Mouse (Mus musculus): ENCODE measurements around the gene P2ry13. TPM values are rescaled to one million over a fixed set of nuclear protein-coding genes. Genes with fewer than 3 reads are reported as not detected.

P2ry13 gene
- total RNA-seq, 2 experiments from 2014 or later = 11.6 to 14.4 TPM

DNA sequence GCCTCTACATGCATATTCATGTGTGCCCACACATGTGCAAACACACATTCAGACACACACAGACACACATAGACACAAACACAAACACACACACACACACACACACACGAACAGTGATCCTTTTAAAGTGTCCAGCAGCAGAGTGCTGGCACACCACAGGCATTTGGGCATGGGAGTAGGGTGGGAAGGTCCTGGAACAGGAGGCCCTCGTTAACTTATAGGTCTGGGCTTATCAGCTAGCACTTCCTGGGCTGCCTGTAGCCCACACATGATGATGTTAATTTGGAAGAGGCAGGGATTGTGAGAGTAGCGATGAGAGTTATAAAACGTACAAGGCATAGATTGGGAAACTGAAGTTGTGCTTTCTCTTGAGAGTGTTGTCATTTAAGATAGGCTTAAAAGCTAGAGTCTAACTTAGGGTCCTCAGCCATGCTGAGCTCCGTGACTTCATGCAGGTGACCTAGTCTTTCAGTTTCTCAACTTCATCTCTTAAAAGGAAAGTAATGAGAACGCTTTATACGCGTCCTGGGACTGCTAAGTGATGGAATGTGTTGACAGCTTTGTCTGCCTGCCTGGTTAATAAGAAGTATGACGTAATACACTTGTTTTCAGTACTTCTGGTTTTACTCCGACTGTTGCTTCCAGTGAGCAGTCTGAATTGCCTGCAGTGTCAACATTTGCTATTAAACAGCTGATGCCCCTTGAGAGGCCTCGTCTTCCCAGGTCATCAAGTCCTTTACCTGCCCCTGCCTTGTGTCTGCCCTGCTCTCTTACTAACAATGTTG lies 5.8 kb downstream of the P2ry13 start:
- intact Hi-C loops (cut with DNase I) = no loop called here
- DNase-seq (ENCODE audit: low spot score in 2 of 2) = no peak

GRCm38 (mm10) chr3:59203802-59204520 lies 6.7 kb downstream of the P2ry13 start:
- intact Hi-C loops (cut with DNase I) = no loop called here

GRCm38 (mm10) chr3:59197329-59197948 lies 13.2 kb downstream of the P2ry13 start:
- no peak for DNase-seq (ENCODE audit: low spot score in 2 of 2)
- intact Hi-C loops (cut with DNase I) = no loop called here

More at GRCm38 (mm10) chr3:59203802-59204520, 6.7 kb downstream of the P2ry13 start:
- no peak for DNase-seq (ENCODE audit: low spot score in 2 of 2)

DNA sequence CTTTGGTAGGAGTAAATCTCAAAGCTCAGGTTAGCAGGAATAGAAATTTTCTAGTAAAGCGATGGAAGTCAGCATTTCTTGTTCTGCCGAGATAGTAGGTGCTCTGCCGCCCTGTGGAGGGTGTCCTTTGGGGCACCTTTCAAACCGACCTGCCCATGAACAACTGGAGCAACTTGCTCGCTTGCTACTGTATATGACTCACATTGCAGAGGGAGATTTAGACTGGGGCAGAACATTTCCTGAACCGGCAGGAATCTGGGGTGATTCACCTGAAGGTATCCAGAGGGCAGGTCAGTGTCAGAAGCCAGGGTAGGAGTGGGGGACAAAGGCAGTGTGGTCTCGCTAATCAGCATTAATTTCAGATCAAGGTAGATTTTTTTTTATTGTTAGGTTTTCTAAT lies 15.7 kb downstream of the P2ry13 start, which contains the start of gene Gpr87:
TSS of gene Gpr87 (minus strand) at position 167 of the 400 bp plus-strand sequence.
- intact Hi-C loops (cut with DNase I) = no loop called here
- no peak for DNase-seq (ENCODE audit: low spot score in 2 of 2)

GRCm38 (mm10) chr3:59194099-59194498 lies 16.6 kb downstream of the P2ry13 start:
- intact Hi-C loops (cut with DNase I) = no loop called here
- DNase-seq (ENCODE audit: low spot score in 2 of 2) = no peak

DNA sequence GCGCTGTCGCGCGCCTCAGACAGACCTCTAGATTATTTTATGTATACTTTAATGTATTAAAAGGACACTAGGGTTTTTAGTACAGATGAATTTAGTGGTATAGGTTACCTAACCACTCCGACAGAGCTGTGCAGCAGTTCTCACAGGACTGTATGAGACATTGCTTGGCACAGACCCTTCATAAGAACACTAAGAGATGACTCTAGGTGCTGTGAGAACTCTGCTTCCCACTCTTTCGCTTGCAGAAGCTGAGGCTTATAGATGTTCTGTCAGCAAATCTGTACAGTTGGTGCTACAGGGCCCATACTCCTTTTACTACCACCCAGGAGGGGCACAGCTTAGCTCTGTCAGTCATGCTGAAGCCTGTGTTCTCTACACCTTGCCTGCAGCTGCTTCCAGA lies 19.0 kb downstream of the P2ry13 start:
- intact Hi-C loops (cut with DNase I) = no loop called here
- no peak for DNase-seq (ENCODE audit: low spot score in 2 of 2)

- DNase-seq (ENCODE audit: low spot score in 2 of 2) = no peak
- intact Hi-C loops (cut with DNase I) = no loop called here
Measured at GRCm38 (mm10) chr3:59187336-59187735, 23.3 kb downstream of the P2ry13 start.

DNA sequence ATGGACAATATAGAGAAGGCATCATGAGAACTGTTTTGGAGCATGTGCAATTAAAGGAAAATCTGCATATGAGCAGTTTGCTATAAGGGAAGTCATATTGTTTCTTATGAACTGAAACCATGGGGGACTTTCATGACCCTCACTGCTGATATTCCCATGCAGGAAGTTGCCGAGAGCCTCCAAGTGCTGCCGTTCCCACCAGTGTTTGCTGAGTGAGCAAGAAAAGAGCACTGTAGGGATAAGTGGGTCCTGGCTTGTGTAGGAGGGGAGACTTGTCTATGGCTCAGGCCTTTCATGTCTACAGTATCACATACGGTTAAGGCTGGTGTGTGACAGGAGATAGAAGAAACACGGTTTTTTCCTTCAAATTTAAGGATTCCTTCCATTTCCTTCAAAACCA lies 25.0 kb downstream of the P2ry13 start:
- intact Hi-C loops (cut with DNase I) = no loop called here
- DNase-seq (ENCODE audit: low spot score in 2 of 2) = no peak

- no peak for DNase-seq (ENCODE audit: low spot score in 2 of 2)
- intact Hi-C loops (cut with DNase I) = no loop called here
Measured at GRCm38 (mm10) chr3:59182129-59182528, 28.6 kb downstream of the P2ry13 start.

- no peak for DNase-seq (ENCODE audit: low spot score in 2 of 2)
- intact Hi-C loops (cut with DNase I) = no loop called here
Measured at GRCm38 (mm10) chr3:59181134-59181533, 29.5 kb downstream of the P2ry13 start.

GRCm38 (mm10) chr3:59176871-59177270 lies 33.8 kb downstream of the P2ry13 start:
- intact Hi-C loops (cut with DNase I) = loop anchor here (5.0 to 10.0 kb wide), 2 partner anchors 140 to 878 kb away; no protein-coding TSS in a partner anchor
- no peak for DNase-seq (ENCODE audit: low spot score in 2 of 2)

- intact Hi-C loops (cut with DNase I) = loop anchor here (5.0 to 10.0 kb wide), 2 partner anchors 142 to 880 kb away; no protein-coding TSS in a partner anchor
- DNase-seq (ENCODE audit: low spot score in 2 of 2) = peak; percentile 71
Measured at GRCm38 (mm10) chr3:59175234-59175633, 35.4 kb downstream of the P2ry13 start.

- no peak for DNase-seq (ENCODE audit: low spot score in 2 of 2)
- intact Hi-C loops (cut with DNase I) = loop anchor here (5.0 to 10.0 kb wide), 3 partner anchors 52 to 880 kb away; no protein-coding TSS in a partner anchor
Measured at GRCm38 (mm10) chr3:59174426-59175154, 36.1 kb downstream of the P2ry13 start.

- intact Hi-C loops (cut with DNase I) = loop anchor here (5.0 to 10.0 kb wide), 2 partner anchors 48 to 885 kb away; no protein-coding TSS in a partner anchor
- no peak for DNase-seq (ENCODE audit: low spot score in 2 of 2)
Measured at GRCm38 (mm10) chr3:59169921-59170627, 40.6 kb downstream of the P2ry13 start.

- no peak for DNase-seq (ENCODE audit: low spot score in 2 of 2)
- intact Hi-C loops (cut with DNase I) = no loop called here
Measured at GRCm38 (mm10) chr3:59169215-59169614, 41.5 kb downstream of the P2ry13 start.

DNA sequence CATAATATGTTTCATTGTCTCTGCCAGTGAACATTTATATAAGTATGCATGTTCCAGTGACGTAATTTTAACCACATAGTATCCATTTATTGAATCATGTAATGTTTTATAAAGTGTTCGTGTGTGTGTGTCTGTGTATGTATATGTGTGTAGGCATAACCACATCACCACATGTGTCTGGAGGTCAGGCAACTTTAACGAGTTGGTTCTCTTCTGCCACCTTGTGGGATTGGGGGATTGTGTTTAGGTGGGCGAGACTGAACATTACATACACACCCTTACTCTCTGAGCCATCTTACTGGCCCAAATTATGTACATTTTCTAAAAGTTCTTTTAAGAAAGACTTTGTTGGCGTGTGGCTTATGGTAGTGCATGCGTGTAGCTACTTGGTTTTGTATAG lies 42.2 kb downstream of the P2ry13 start:
- intact Hi-C loops (cut with DNase I) = no loop called here
- no peak for DNase-seq (ENCODE audit: low spot score in 2 of 2)

GRCm38 (mm10) chr3:59167417-59168054 lies 43.1 kb downstream of the P2ry13 start:
- intact Hi-C loops (cut with DNase I) = no loop called here
- DNase-seq (ENCODE audit: low spot score in 2 of 2) = peak; percentile 28 to 47

DNA sequence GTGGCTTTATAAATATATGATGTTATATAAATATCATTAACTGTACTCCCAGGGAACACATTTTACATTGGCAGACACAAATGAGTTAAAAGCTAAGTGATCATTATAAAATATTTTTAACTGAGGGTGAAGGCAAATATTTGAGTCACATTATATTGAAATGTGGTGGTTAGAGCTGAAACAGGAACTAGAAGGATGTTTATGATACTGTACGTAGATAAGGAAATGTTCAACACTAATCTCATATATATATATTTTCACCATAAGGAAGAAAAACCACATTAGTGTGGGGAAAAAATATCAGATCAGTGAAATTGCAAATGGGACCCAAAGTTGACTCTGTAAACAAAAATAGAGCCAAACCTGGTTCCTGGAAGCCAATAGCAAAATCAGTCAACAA lies 50.2 kb downstream of the P2ry13 start:
- intact Hi-C loops (cut with DNase I) = no loop called here
- DNase-seq (ENCODE audit: low spot score in 2 of 2) = no peak

Measured in left cerebral cortex, postnatal 14 days (tissue).